Mouse (Mus musculus): ENCODE results near the gene Dcaf12l1. TPM values are rescaled to one million over a fixed set of nuclear protein-coding genes. Genes with fewer than 3 reads are reported as not detected.
"Not testable (repeated sequence)": the region's sequence is repeated elsewhere in the genome, so short reads cannot be mapped to it uniquely, and the experiment has no call there.

The Dcaf12l1 gene
- under 1 TPM; 0.23 to 0.30 TPM for total RNA-seq (2021)
- long read RNA-seq, experiment 1: 0 reads
- long read RNA-seq, experiment 2, partial matches to known transcripts: 0 of 1 reads
- long read RNA-seq, experiment 2, other reads (novel, unspliced or antisense): 1 of 1 reads

GRCm38 (mm10) chrX:44789761-44790411 lies at the start of gene Dcaf12l1:
Gene Dcaf12l1 (minus strand): TSS chrX:44790197.
- intact Hi-C loops (cut with DNase I): no loop called here

GRCm38 (mm10) chrX:44809356-44809755 lies 19.4 kb upstream of the Dcaf12l1 start:
- DNase-seq; intact Hi-C loops (cut with DNase I): not testable (repeated sequence)

More at GRCm38 (mm10) chrX:44789761-44790411, at the start of gene Dcaf12l1:
- DNase-seq: peak; percentile 10 to 17

- intact Hi-C loops (cut with DNase I): no loop called here
Measured at GRCm38 (mm10) chrX:44789036-44789760, 799 bp downstream of the Dcaf12l1 start.

More at GRCm38 (mm10) chrX:44789036-44789760, 799 bp downstream of the Dcaf12l1 start:
- no peak for DNase-seq

Data from gastrocnemius, postnatal 36 days (tissue).